In the genomic region with DNA sequence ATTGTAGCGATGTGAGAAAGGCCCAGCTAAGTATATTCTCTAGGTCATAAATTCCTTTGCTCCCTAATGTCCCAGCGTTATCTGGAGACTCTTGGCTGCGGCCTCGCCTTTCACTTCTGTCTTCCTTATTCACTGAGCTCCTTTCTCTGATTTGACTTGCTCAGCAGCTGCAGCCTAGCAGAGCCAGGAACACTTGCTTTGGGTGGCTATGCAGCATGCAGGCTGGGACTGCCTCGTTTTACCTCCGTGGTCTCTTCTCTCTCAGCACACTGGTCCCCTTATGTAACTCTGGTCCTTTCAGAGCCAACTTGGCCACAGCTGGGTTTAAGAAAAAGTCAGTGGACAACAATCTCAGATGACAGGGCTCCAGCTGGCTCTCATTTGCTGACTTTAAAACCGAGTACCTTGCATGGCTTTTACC, we compare ENCODE assay signal across 10 mouse cellular contexts.
DNase-seq lines count a peak whose midpoint lies in the region; ATAC-seq lines count a peak whose summit lies in the region.
"Had no signal": no experiment of that assay in that cellular context is flagged by ENCODE, and none has a peak within 500 bp of the region (broad histone marks: within the 10 kb centered on the region; RNA-seq: fewer than 3 reads in every experiment).

No protein-coding gene starts in this region.

- H3K4me2 ChIP-seq in liver, embryonic 11.5 days = no peak overlapping the region
- H3K4me2 ChIP-seq: midbrain, embryonic 11.5 days had no signal

- ATAC-seq in liver, embryonic 11.5 days (replicated peaks; ENCODE audit: low FRiP score) = no peak

- no peaks in the 10 kb centered on the region for H3K27me3 ChIP-seq in liver, embryonic 11.5 days (replicated peaks; ENCODE audit: control insufficient read depth, insufficient read depth, low read length)

- no peak overlapping the region for H3K9ac ChIP-seq in liver, embryonic 11.5 days (ENCODE audit: low read depth, low read length)

- peak; percentile 17 for DNase-seq in layer of hippocampus, adult 9-11 months
- no peak for DNase-seq in layer of hippocampus, adult 9-10 months (ENCODE audit: low spot score)
- peak; percentile 13 for DNase-seq in forelimb bud, embryonic 11.5 days (ENCODE audit: low read depth, low spot score)
- DNase-seq in heart, adult 8-10 months (ENCODE audit: low spot score) = peak; percentile 36
- DNase-seq in lung, postnatal 4 days = peak; percentile 6 to 42
- no peak for DNase-seq in liver, embryonic 11.5 days (ENCODE audit: low spot score)
- no peak for DNase-seq in left cerebral cortex, adult 9 months (ENCODE audit: low spot score in 2 of 2)
- DNase-seq: kidney, adult 2 months; thymus, postnatal 36 days had no signal

- no peak overlapping the region for H3K4me3 ChIP-seq in liver, embryonic 11.5 days (ENCODE audit: low read depth, low read length)

- 54% methylated on average over 7 of the region's 7 CpGs for WGBS in liver, embryonic 11.5 days

- H3K9me3 ChIP-seq in liver, embryonic 11.5 days (ENCODE audit: control insufficient read depth, low read length) = no peaks in the 10 kb centered on the region

- no peaks in the 10 kb centered on the region for H3K36me3 ChIP-seq in liver, embryonic 11.5 days (ENCODE audit: control insufficient read depth, insufficient read depth, low read length)

- H3K27ac ChIP-seq in liver, embryonic 11.5 days (ENCODE audit: low read depth, low read length) = no peak overlapping the region

- H3K4me1 ChIP-seq in liver, embryonic 11.5 days (replicated peaks; ENCODE audit: control insufficient read depth, insufficient read depth, low read length) = no peaks in the 10 kb centered on the region

Comparison
In these comparisons a context has a peak if more than half of its experiments do, and no peak if none do; other contexts are left out.
1. DNase-seq: peak in layer of hippocampus, adult 9-11 months (single experiment), forelimb bud, embryonic 11.5 days (single experiment), heart, adult 8-10 months (single experiment) and lung, postnatal 4 days (2 of 2); none in layer of hippocampus, adult 9-10 months (single experiment), liver, embryonic 11.5 days (single experiment) and left cerebral cortex, adult 9 months (0 of 2).